Mouse (Mus musculus): ENCODE data around the gene Son. TPM values are rescaled to one million over a fixed set of nuclear protein-coding genes. Genes with fewer than 3 reads are reported as not detected.

Son gene
- total RNA-seq (2012; rRNA removed) (93.6 and 102 TPM in 2 replicates), polyA plus RNA-seq (2012; ENCODE audit: insufficient read depth in 1 of 2, insufficient read length in 2 of 2, low read depth in 1 of 2, low replicate concordance in 2 of 2, missing spikeins in 1 of 2) (100 to 1,000 TPM; 157 to 182 TPM)

- Histone ChIP-seq H3K27me3 (ENCODE audit: control insufficient read depth in 1 of 2, insufficient read depth in 2 of 2, low read length in 2 of 2) (no peaks in the 10 kb centered on the region), H3K4me3 (ENCODE audit: control insufficient read depth in 1 of 2, insufficient read depth in 1 of 2, low read depth in 2 of 2, low read length in 2 of 2) (peak within 1 kb of the TSS; percentile 95 to 99), H3K27ac (ENCODE audit: control insufficient read depth, low read depth, low read length) (peak within 1 kb of the TSS; percentile 97), H3K9me3 (replicated peaks; ENCODE audit: insufficient read depth, low read length) (no peaks in the 10 kb centered on the region), H3K79me2 (ENCODE audit: control insufficient read depth, insufficient read depth, low read length, poor library complexity) (peaks cover 84% of the 10 kb centered on the region), H3K9ac (ENCODE audit: control insufficient read depth, low read depth, low read length, poor library complexity, severe bottlenecking) (peak within 1 kb of the TSS; percentile 100), H3K4me1 (ENCODE audit: control insufficient read depth in 1 of 2, insufficient read depth in 2 of 2, low read length in 2 of 2) (peaks cover 5 to 11% of the 10 kb centered on the region in 2 experiments; a peak in 3 of 4 replicates), H3K36me3 (ENCODE audit: control insufficient read depth in 1 of 2, insufficient read depth in 2 of 2, low read length in 2 of 2) (peaks cover 16 to 43% of the 10 kb centered on the region in 2 experiments)
- DNase-seq (ENCODE audit: low read depth, low spot score): peak; percentile 98
- TF ChIP-seq TBP (IDR thresholded peaks at IDR 0.05; ENCODE audit: low read depth, low read length): peak; percentile 91
- TF ChIP-seq UBTF (IDR thresholded peaks at IDR 0.05; ENCODE audit: borderline replicate concordance, insufficient read depth, low read depth, low read length): no peak
- TF ChIP-seq ZNF384 (IDR thresholded peaks at IDR 0.05; ENCODE audit: low read depth, low read length): no peak
- TF ChIP-seq USF1 (IDR thresholded peaks at IDR 0.05; ENCODE audit: low read depth, low read length): no peak
- TF ChIP-seq JUND (IDR thresholded peaks at IDR 0.05; ENCODE audit: low read depth, low read length): no peak
- no peak for TF ChIP-seq POLR2AphosphoS5 (IDR thresholded peaks at IDR 0.05; ENCODE audit: borderline replicate concordance, low read depth, low read length)
- TF ChIP-seq ETS1 (IDR thresholded peaks at IDR 0.05; ENCODE audit: low read depth, low read length): 0 out of 2 replicates have a peak, but pooled peaks have one; percentile 8
- peak; percentile 62 for TF ChIP-seq KAT2A (conservative IDR thresholded peaks at IDR 0.05; ENCODE audit: low read depth, low read length)
- TF ChIP-seq TCF12 (IDR thresholded peaks at IDR 0.05; ENCODE audit: low read depth, low read length): peak; percentile 60; the same call in 1 of the 2 replicates
- TF ChIP-seq NELFE (IDR thresholded peaks at IDR 0.05; ENCODE audit: low read depth, low read length): peak; percentile 93
- peak; percentile 65 for TF ChIP-seq ZC3H11A (IDR thresholded peaks at IDR 0.05; ENCODE audit: low read depth, low read length)
- TF ChIP-seq CHD2 (IDR thresholded peaks at IDR 0.05; ENCODE audit: low read length): no peak
- no peak for TF ChIP-seq BHLHE40 (IDR thresholded peaks at IDR 0.05; ENCODE audit: borderline replicate concordance, low read depth, low read length)
- TF ChIP-seq ZKSCAN1 (IDR thresholded peaks at IDR 0.05; ENCODE audit: low read depth, low read length): no peak
- TF ChIP-seq MAX (IDR thresholded peaks at IDR 0.05; ENCODE audit: low read length): peak; percentile 75
- no peak for TF ChIP-seq MAFK (IDR thresholded peaks at IDR 0.05; ENCODE audit: borderline replicate concordance, low read depth, low read length)
- TF ChIP-seq CHD1 (IDR thresholded peaks at IDR 0.05; ENCODE audit: low read depth, low read length): 0 out of 2 replicates have a peak, but pooled peaks have one; percentile 92
- TF ChIP-seq POLR2A (IDR thresholded peaks at IDR 0.05; ENCODE audit: control insufficient read depth in 1 of 2, insufficient read depth in 1 of 2, low read depth in 1 of 2, low read length in 2 of 2, poor library complexity in 1 of 2): peak; percentile 86 to 96; a peak in 3 of 4 replicates
- TF ChIP-seq EP300 (IDR thresholded peaks at IDR 0.05; ENCODE audit: low read depth in 1 of 2, low read length in 2 of 2): no peak
- TF ChIP-seq RAD21 (IDR thresholded peaks at IDR 0.05; ENCODE audit: low read depth, low read length): no peak
- no peak for TF ChIP-seq USF2 (IDR thresholded peaks at IDR 0.05; ENCODE audit: borderline replicate concordance in 1 of 2, insufficient read depth in 1 of 2, low read depth in 1 of 2, low read length in 2 of 2)
- no peak for TF ChIP-seq ELF1 (IDR thresholded peaks at IDR 0.05; ENCODE audit: low read depth, low read length)
- TF ChIP-seq E2F4 (IDR thresholded peaks at IDR 0.05; ENCODE audit: borderline replicate concordance, low read depth, low read length): 0 out of 2 replicates have a peak, but pooled peaks have one; percentile 15
- no peak for TF ChIP-seq CTCF (IDR thresholded peaks at IDR 0.05 in 2 of 3, conservative IDR thresholded peaks at IDR 0.05 in 1 of 3; ENCODE audit: control insufficient read depth in 1 of 3, insufficient read depth in 1 of 3, low read depth in 2 of 3, low read length in 3 of 3, poor library complexity in 1 of 3, severe bottlenecking in 1 of 3)
- no peak for TF ChIP-seq MAZ (IDR thresholded peaks at IDR 0.05; ENCODE audit: low read depth, low read length)
- TF ChIP-seq SMC3 (IDR thresholded peaks at IDR 0.05; ENCODE audit: low read depth, low read length): no peak
- peak; percentile 43; the same call in 1 of the 2 replicates for TF ChIP-seq MYB (IDR thresholded peaks at IDR 0.05; ENCODE audit: low read depth, low read length)
- no peak for TF ChIP-seq GABPA (IDR thresholded peaks at IDR 0.05; ENCODE audit: low read depth, low read length)
- TF ChIP-seq ZMIZ1 (IDR thresholded peaks at IDR 0.05; ENCODE audit: low read depth, low read length): peak; percentile 93; the same call in 1 of the 2 replicates
- peak; percentile 56 for TF ChIP-seq NRF1 (IDR thresholded peaks at IDR 0.05; ENCODE audit: insufficient read depth, low read depth, low read length, poor library complexity, severe bottlenecking)
- TF ChIP-seq HCFC1 (IDR thresholded peaks at IDR 0.05; ENCODE audit: low read depth, low read length): peak; percentile 83
- TF ChIP-seq SIN3A (IDR thresholded peaks at IDR 0.05; ENCODE audit: low read length): no peak; the same call in 1 of the 2 replicates
- no peak for TF ChIP-seq GATA1 (IDR thresholded peaks at IDR 0.05; ENCODE audit: low read depth, low read length)
- TF ChIP-seq RCOR1 (IDR thresholded peaks at IDR 0.05; ENCODE audit: low read depth, low read length): peak; percentile 48; the same call in 1 of the 2 replicates
- TF ChIP-seq TAL1 (IDR thresholded peaks at IDR 0.05; ENCODE audit: low read length): no peak
Measured at GRCm38 (mm10) chr16:91647461-91648219, at the start of gene Son. Gene Son, plus strand, starts transcription at chr16:91647506.

All from MEL (cell line).